Comparison of ENCODE assay signal across 12 mouse cellular contexts in the genomic region with DNA sequence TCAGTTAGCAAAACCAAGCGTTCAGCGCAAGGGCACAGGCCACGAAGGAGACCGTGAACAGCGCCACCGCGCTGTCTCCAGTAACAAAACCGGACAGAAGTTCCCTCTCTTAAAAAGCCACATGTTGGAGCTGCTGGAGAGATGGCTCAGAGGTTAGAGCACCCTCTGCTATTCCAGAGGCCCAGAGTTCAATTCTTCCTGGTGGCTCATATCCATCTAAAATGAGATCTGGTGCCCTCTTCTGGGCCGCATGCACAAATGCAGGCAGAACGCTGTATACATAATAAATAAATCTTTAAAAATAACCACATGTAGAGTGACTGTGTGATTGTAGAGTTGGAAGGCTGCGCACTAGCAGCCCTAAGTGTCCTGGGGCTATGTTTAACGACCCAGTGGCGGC. TPM values are rescaled to one million over a fixed set of nuclear protein-coding genes. Genes with fewer than 3 reads are reported as not detected.
DNase-seq lines count a peak whose midpoint lies in the region; ATAC-seq and TF ChIP-seq lines count a peak whose summit lies in the region.
"Had no signal": no experiment of that assay in that cellular context is flagged by ENCODE, and none has a peak within 500 bp of the region (broad histone marks: within the 10 kb centered on the region; RNA-seq: fewer than 3 reads in every experiment).

No protein-coding gene starts in this region.

- no peak overlapping the region for H3K9ac ChIP-seq in liver, adult 2 months (ENCODE audit: low read depth, low read length)
- no peak overlapping the region for H3K9ac ChIP-seq in liver, embryonic 12.5 days
- H3K9ac ChIP-seq: heart, embryonic 13.5 days; limb, embryonic 12.5 days had no signal

- H3K9me3 ChIP-seq in liver, embryonic 12.5 days (replicated peaks), result no peaks in the 10 kb centered on the region
- H3K9me3 ChIP-seq: heart, embryonic 13.5 days; limb, embryonic 12.5 days had no signal

- no peak overlapping the region for H3K27ac ChIP-seq in cerebellum, adult 2 months (ENCODE audit: insufficient read depth, low read length)
- no peak overlapping the region for H3K27ac ChIP-seq in liver, adult 2 months (replicated peaks; ENCODE audit: insufficient read depth, low read depth, low read length)
- H3K27ac ChIP-seq in liver, embryonic 12.5 days, result no peak overlapping the region
- H3K27ac ChIP-seq: heart, embryonic 13.5 days; limb, embryonic 12.5 days had no signal

- 40% methylated on average over 13 of the region's 13 CpGs for WGBS in cerebellum, adult 2 months
- WGBS in liver, adult 2 months, result 52% methylated on average over 13 of the region's 13 CpGs
- 27% methylated on average over 13 of the region's 13 CpGs for WGBS in liver, embryonic 12.5 days (ENCODE audit: insufficient replicate concordance)

- ATAC-seq in liver, embryonic 12.5 days, result no peak
- peak; percentile 66 for ATAC-seq in common myeloid progenitor, adult 5-6 weeks (replicated peaks; ENCODE audit: low read depth, poor library complexity, severe bottlenecking)
- ATAC-seq in erythroblast, adult 5-6 weeks (replicated peaks; ENCODE audit: low FRiP score, poor library complexity, severe bottlenecking), result no peak

- no peaks in the 10 kb centered on the region for H3K4me1 ChIP-seq in cerebellum, adult 2 months (ENCODE audit: control insufficient read depth, insufficient read depth, low read length)
- H3K4me1 ChIP-seq in liver, adult 2 months (ENCODE audit: control insufficient read depth, insufficient read depth, low read length), result no peaks in the 10 kb centered on the region
- peaks cover 20% of the 10 kb centered on the region for H3K4me1 ChIP-seq in liver, embryonic 12.5 days

- TF ChIP-seq POLR2A in cerebellum, adult 2 months (IDR thresholded peaks at IDR 0.05; ENCODE audit: borderline replicate concordance, insufficient read depth, low read length), result no peak
- no peak for TF ChIP-seq POLR2A in liver, adult 2 months (IDR thresholded peaks at IDR 0.05; ENCODE audit: extremely low read depth, insufficient read depth, low read length)

- H3K79me2 ChIP-seq in liver, adult 2 months (ENCODE audit: control insufficient read depth, insufficient read depth, low read length), result no peaks in the 10 kb centered on the region

- H3K36me3 ChIP-seq in liver, adult 2 months (ENCODE audit: control insufficient read depth, insufficient read depth, low read length), result no peaks in the 10 kb centered on the region
- H3K36me3 ChIP-seq in liver, embryonic 12.5 days, result no peaks in the 10 kb centered on the region
- H3K36me3 ChIP-seq: heart, embryonic 13.5 days; limb, embryonic 12.5 days had no signal

- DNase-seq in cerebellum, adult 2 months, result no peak
- DNase-seq in cerebellum, postnatal 25 days, result no peak
- DNase-seq in liver, adult 2 months (ENCODE audit: extremely low read depth, low read depth, low spot score), result peak; percentile 10
- peak; percentile 77 for DNase-seq in naive thymus-derived CD4-positive, alpha-beta T cell, adult 2 months (ENCODE audit: low read depth)
- no peak for DNase-seq in adrenal gland, adult 8-10 months
- DNase-seq: B cell, adult 2 months had no signal

- H3K4me2 ChIP-seq in liver, embryonic 12.5 days, result no peak overlapping the region
- H3K4me2 ChIP-seq: heart, embryonic 13.5 days; limb, embryonic 12.5 days had no signal

- no peak overlapping the region for H3K4me3 ChIP-seq in cerebellum, adult 2 months (replicated peaks; ENCODE audit: insufficient read depth, low read depth, low read length)
- H3K4me3 ChIP-seq in liver, adult 2 months (ENCODE audit: insufficient read depth, low read depth, low read length), result no peak overlapping the region
- no peak overlapping the region for H3K4me3 ChIP-seq in liver, embryonic 12.5 days
- H3K4me3 ChIP-seq: heart, embryonic 13.5 days; limb, embryonic 12.5 days had no signal

- TF ChIP-seq CTCF in cerebellum, adult 2 months (IDR thresholded peaks at IDR 0.05; ENCODE audit: borderline replicate concordance, insufficient read depth, low read depth, low read length), result peak; percentile 16; the same call in 1 of the 2 replicates
- TF ChIP-seq CTCF in liver, adult 2 months (IDR thresholded peaks at IDR 0.05; ENCODE audit: low read depth, low read length), result peak; percentile 41

- no peaks in the 10 kb centered on the region; the same call in 1 of the 2 replicates for H3K27me3 ChIP-seq in cerebellum, adult 2 months (ENCODE audit: control insufficient read depth, insufficient read depth, low read length)
- no peaks in the 10 kb centered on the region for H3K27me3 ChIP-seq in liver, adult 2 months (ENCODE audit: control insufficient read depth, insufficient read depth, low read length)
- H3K27me3 ChIP-seq in liver, embryonic 12.5 days (replicated peaks), result peaks cover 52% of the 10 kb centered on the region

RNA-seq across cellular contexts. Expression of gene Tdgf1, which starts 1.7 kb away (rescaled TPM):
- 7.2 and 7.5 TPM in 2 replicates for polyA plus RNA-seq in cerebellum, adult 2 months (2012; rRNA removed)
- total RNA-seq in liver, adult 2 months (2014; rRNA removed), result not detected in 2 replicates
- not detected in 2 replicates for polyA plus RNA-seq in liver, adult 2 months (2012; rRNA removed)
- polyA plus RNA-seq in liver, embryonic 12.5 days (2016; fragmentation: Nextera tagmentation; extraction: Ambion mirVana), result not detected in 2 replicates
- not detected in 2 replicates for total RNA-seq in common myeloid progenitor, adult 5-6 weeks (2017)
- total RNA-seq in adrenal gland, adult 8-10 months (2022), result under 1 TPM in 1 of 4 experiments, not detected in 3; 0.14 TPM
- not detected in 2 replicates for total RNA-seq in erythroblast, adult 5-6 weeks (2015; ENCODE audit: low replicate concordance)
- not detected in 2 replicates for total RNA-seq in erythroblast, adult 5-6 weeks (2017; ENCODE audit: low replicate concordance)
- polyA plus RNA-seq: heart, embryonic 13.5 days; limb, embryonic 12.5 days had no signal

RNA-seq across cellular contexts. Expression of gene Lrrc2, which starts 7.1 kb away (rescaled TPM):
- polyA plus RNA-seq in cerebellum, adult 2 months (2012; rRNA removed), result 3.2 and 3.5 TPM in 2 replicates
- total RNA-seq in liver, adult 2 months (2014; rRNA removed), result 0.46 TPM in 1 of 2 replicates, not detected in the other
- polyA plus RNA-seq in liver, adult 2 months (2012; rRNA removed), result not detected in 2 replicates
- 0.12 and 0.26 TPM in 2 replicates for polyA plus RNA-seq in liver, embryonic 12.5 days (2016; fragmentation: Nextera tagmentation; extraction: Ambion mirVana)
- 0.32 and 1.7 TPM in 2 replicates for total RNA-seq in common myeloid progenitor, adult 5-6 weeks (2017)
- total RNA-seq in adrenal gland, adult 8-10 months (2022), result 10 to 100 TPM; 13.0 to 17.1 (median 14.1) TPM
- total RNA-seq in erythroblast, adult 5-6 weeks (2015; ENCODE audit: low replicate concordance), result not detected in 2 replicates
- total RNA-seq in erythroblast, adult 5-6 weeks (2017; ENCODE audit: low replicate concordance), result 0.42 TPM in 1 of 2 replicates, not detected in the other
- total RNA-seq: neutrophil, adult 5-6 weeks had no signal

RNA-seq across cellular contexts. Expression of gene Fam240a, which starts 27.6 kb away (rescaled TPM):
- polyA plus RNA-seq in cerebellum, adult 2 months (2012; rRNA removed), result not detected in 2 replicates
- not detected in 2 replicates for total RNA-seq in liver, adult 2 months (2014; rRNA removed)
- polyA plus RNA-seq in liver, adult 2 months (2012; rRNA removed), result not detected in 2 replicates
- not detected in 2 replicates for polyA plus RNA-seq in liver, embryonic 12.5 days (2016; fragmentation: Nextera tagmentation; extraction: Ambion mirVana)
- total RNA-seq in common myeloid progenitor, adult 5-6 weeks (2017), result not detected in 2 replicates
- not detected for total RNA-seq in adrenal gland, adult 8-10 months (2022)
- not detected in 2 replicates for total RNA-seq in erythroblast, adult 5-6 weeks (2015; ENCODE audit: low replicate concordance)
- not detected in 2 replicates for total RNA-seq in erythroblast, adult 5-6 weeks (2017; ENCODE audit: low replicate concordance)
- polyA plus RNA-seq: heart, embryonic 13.5 days; limb, embryonic 12.5 days had no signal

RNA-seq across cellular contexts. Expression of gene Rtp3, which starts 46.1 kb away (rescaled TPM):
- 0.34 and 0.63 TPM in 2 replicates for polyA plus RNA-seq in cerebellum, adult 2 months (2012; rRNA removed)
- total RNA-seq in liver, adult 2 months (2014; rRNA removed), result 14.5 and 19.8 TPM in 2 replicates
- 57.5 and 61.0 TPM in 2 replicates for polyA plus RNA-seq in liver, adult 2 months (2012; rRNA removed)
- 6.7 and 8.1 TPM in 2 replicates for polyA plus RNA-seq in liver, embryonic 12.5 days (2016; fragmentation: Nextera tagmentation; extraction: Ambion mirVana)
- not detected in 2 replicates for total RNA-seq in common myeloid progenitor, adult 5-6 weeks (2017)
- total RNA-seq in adrenal gland, adult 8-10 months (2022), result 1 to 10 TPM; 2.5 to 4.6 (median 3.9) TPM
- not detected in 2 replicates for total RNA-seq in erythroblast, adult 5-6 weeks (2015; ENCODE audit: low replicate concordance)
- total RNA-seq in erythroblast, adult 5-6 weeks (2017; ENCODE audit: low replicate concordance), result not detected in 2 replicates
- total RNA-seq: neutrophil, adult 5-6 weeks had no signal
- polyA plus RNA-seq: limb, embryonic 12.5 days had no signal

Comparison
In these comparisons a context has a peak if more than half of its experiments do, and no peak if none do; other contexts are left out.
1. DNase-seq: peak in liver, adult 2 months (single experiment) and naive thymus-derived CD4-positive, alpha-beta T cell, adult 2 months (single experiment); none in cerebellum, adult 2 months (0 of 2), cerebellum, postnatal 25 days (0 of 2) and adrenal gland, adult 8-10 months (single experiment).